Mouse (Mus musculus) hindbrain, embryonic 11.5 days (tissue): ENCODE data around the gene Prickle4. TPM values are rescaled to one million over a fixed set of nuclear protein-coding genes. Genes with fewer than 3 reads are reported as not detected.

ENCODE experiments used
- ATAC-seq: fragments of 200-750 bp; cut with Nextera tagmentation; 2 replicates; pipeline ENCODE4 v1.8.0; 2017; ENCODE audit warnings: mild to moderate bottlenecking, moderate TSS enrichment, moderate library complexity; ENCODE audit not compliant: low FRiP score
- DNase-seq: peaks from one replicate; pipeline ENCODE4 v3.0.0-alpha.2; 2015; ENCODE audit warnings: low spot score
- H3K27ac ChIP-seq: fragments of 300-500 bp; sonication (generic); 2 replicates; pipeline ENCODE4 v1.5.1; 2014; ENCODE audit warnings: mild to moderate bottlenecking, low read depth, low read length
- H3K27me3 ChIP-seq: fragments of 300-500 bp; sonication (generic); 2 replicates; pipeline ENCODE4 v1.6.1; 2014; ENCODE audit warnings: mild to moderate bottlenecking, low read length, moderate library complexity, mixed read lengths; ENCODE audit not compliant: control insufficient read depth, insufficient read depth
- H3K36me3 ChIP-seq: fragments of 300-500 bp; sonication (generic); 2 replicates; pipeline ENCODE4 v1.6.1; 2014; ENCODE audit warnings: mild to moderate bottlenecking, low read length, moderate library complexity, mixed read lengths; ENCODE audit not compliant: control insufficient read depth, insufficient read depth
- H3K4me1 ChIP-seq: fragments of 300-500 bp; sonication (generic); replicated peaks from 2 replicates; pipeline ENCODE4 v1.6.1; 2014; ENCODE audit warnings: low read length, mixed read lengths; ENCODE audit not compliant: control insufficient read depth, insufficient read depth
- H3K4me2 ChIP-seq: fragments of 300-500 bp; sonication (generic); replicated peaks from 2 replicates; pipeline ENCODE4 v1.6.1; 2014; ENCODE audit warnings: mild to moderate bottlenecking, low read depth, low read length
- H3K4me3 ChIP-seq: fragments of 300-500 bp; sonication (generic); 2 replicates; pipeline ENCODE4 v1.5.1; 2014; ENCODE audit warnings: low read depth, low read length
- H3K9ac ChIP-seq: fragments of 300-500 bp; sonication (generic); 2 replicates; pipeline ENCODE4 v1.6.1; 2014; ENCODE audit warnings: low read depth, low read length
- H3K9me3 ChIP-seq: fragments of 300-500 bp; sonication (generic); 2 replicates; pipeline ENCODE4 v1.6.1; 2016; ENCODE audit warnings: low read length; ENCODE audit not compliant: control insufficient read depth
- WGBS: fragments of 180-500 bp; shearing (Covaris S2); extraction: QIAGEN DNeasy Blood & Tissue Kit; methylation state at CpG from one replicate; pipeline ENCODE4 v1.1.7; 2014; 5-methylcytosine and 5-hydroxymethylcytosine counted together
- polyA plus RNA-seq: library from polyadenylated mRNA; unstranded; fragments of >200 nt; fragmentation: Nextera tagmentation; extraction: Ambion mirVana; gene quantifications from 2 replicates; pipeline ENCODE4 v1.2.1, GENCODE M21; 2014

The Prickle4 gene
- polyA plus RNA-seq, 1 experiment from 2014 or later, result 1.8 TPM

- Histone ChIP-seq H3K4me3 (no peak overlapping the region), H3K4me2 (no peak overlapping the region), H3K9ac (no peak overlapping the region), H3K27me3 (peaks cover 2% of the 10 kb centered on the region; the same call in 1 of the 2 replicates), H3K27ac (no peak overlapping the region), H3K36me3 (0 out of 2 replicates have a peak, but pooled peaks cover 2% of the 10 kb centered on the region), H3K9me3 (no peaks in the 10 kb centered on the region), H3K4me1 (no peaks in the 10 kb centered on the region; the same call in 1 of the 2 replicates)
- WGBS, result 84% methylated on average over 2 of the region's 2 CpGs
- ATAC-seq (no peak), DNase-seq (no peak)
These were observed 4.5 kb upstream of the Prickle4 start for GRCm38 (mm10) chr17:47699055-47699454.

- DNase-seq, result no peak
- H3K27me3 ChIP-seq, result peaks cover 2% of the 10 kb centered on the region; the same call in 1 of the 2 replicates
- WGBS, result 88% methylated on average over 10 of the region's 10 CpGs
- no peak for ATAC-seq
- no peak overlapping the region for H3K9ac ChIP-seq
- H3K4me3 ChIP-seq, result no peak overlapping the region
- H3K36me3 ChIP-seq, result 0 out of 2 replicates have a peak, but pooled peaks cover 2% of the 10 kb centered on the region
- no peak overlapping the region for H3K4me2 ChIP-seq
- no peak overlapping the region for H3K27ac ChIP-seq
- H3K9me3 ChIP-seq, result no peaks in the 10 kb centered on the region
- no peaks in the 10 kb centered on the region; the same call in 1 of the 2 replicates for H3K4me1 ChIP-seq
These were observed 3.6 kb upstream of the Prickle4 start for GRCm38 (mm10) chr17:47698156-47698555.

- ATAC-seq, result peak; percentile 28; the same call in 1 of the 2 replicates
- Histone ChIP-seq H3K4me3 (peak overlapping the region; percentile 62), H3K4me1 (no peaks in the 10 kb centered on the region; the same call in 1 of the 2 replicates), H3K9me3 (no peaks in the 10 kb centered on the region), H3K27me3 (no peaks in the 10 kb centered on the region), H3K27ac (peak overlapping the region; percentile 42), H3K36me3 (no peaks in the 10 kb centered on the region), H3K4me2 (peak overlapping the region; percentile 76), H3K9ac (peak overlapping the region; percentile 77)
- no peak for DNase-seq
- under 1% methylated on average over 23 of the region's 23 CpGs for WGBS
These were observed 788 bp upstream of the Prickle4 start for GRCm38 (mm10) chr17:47695337-47695710.

GRCm38 (mm10) chr17:47694442-47694502 is 264 bp downstream of the Prickle4 start, which contains the start of gene Gm21981:
Gm21981 (minus strand) TSS chr17:47694455.
- Histone ChIP-seq H3K4me2 (peak within 1 kb of the TSS; percentile 76), H3K27ac (peak within 1 kb of the TSS; percentile 42), H3K9me3 (no peaks in the 10 kb centered on the region), H3K36me3 (no peaks in the 10 kb centered on the region), H3K4me1 (peaks cover 2% of the 10 kb centered on the region), H3K4me3 (peak within 1 kb of the TSS; percentile 62), H3K27me3 (no peaks in the 10 kb centered on the region), H3K9ac (peak within 1 kb of the TSS; percentile 77)
- DNase-seq, result no peak
- no peak for ATAC-seq
- 0% methylated on average over 3 of the region's 3 CpGs for WGBS

GRCm38 (mm10) chr17:47693671-47694441 is 680 bp downstream of the Prickle4 start:
- peaks cover 3% of the 10 kb centered on the region for H3K4me1 ChIP-seq
- H3K4me3 ChIP-seq, result peak overlapping the region; percentile 62
- WGBS, result 38% methylated on average over 13 of the region's 13 CpGs
- peak overlapping the region; percentile 42; the same call in 1 of the 2 replicates for H3K27ac ChIP-seq
- no peaks in the 10 kb centered on the region for H3K36me3 ChIP-seq
- ATAC-seq (no peak), DNase-seq (no peak)
- H3K9me3 ChIP-seq, result no peaks in the 10 kb centered on the region
- H3K4me2 ChIP-seq, result peak overlapping the region; percentile 76
- no peaks in the 10 kb centered on the region for H3K27me3 ChIP-seq
- H3K9ac ChIP-seq, result peak overlapping the region; percentile 77

GRCm38 (mm10) chr17:47691650-47692049 is 2.9 kb downstream of the Prickle4 start:
- ATAC-seq, result no peak
- peaks cover 9% of the 10 kb centered on the region for H3K4me1 ChIP-seq
- H3K27me3 ChIP-seq, result no peaks in the 10 kb centered on the region

GRCm38 (mm10) chr17:47689894-47690293 is 4.6 kb downstream of the Prickle4 start:
- H3K4me3 ChIP-seq, result no peak overlapping the region
- no peaks in the 10 kb centered on the region for H3K27me3 ChIP-seq
- no peak for DNase-seq
- no peaks in the 10 kb centered on the region for H3K36me3 ChIP-seq
- no peaks in the 10 kb centered on the region for H3K9me3 ChIP-seq
- H3K4me2 ChIP-seq, result no peak overlapping the region; the same call in 1 of the 2 replicates
- peaks cover 9% of the 10 kb centered on the region for H3K4me1 ChIP-seq
- 78% methylated on average over 7 of the region's 8 CpGs for WGBS
- H3K9ac ChIP-seq, result no peak overlapping the region
- no peak overlapping the region for H3K27ac ChIP-seq
- no peak for ATAC-seq

More at GRCm38 (mm10) chr17:47691650-47692049, 2.9 kb downstream of the Prickle4 start:
- Histone ChIP-seq H3K4me3 (no peak overlapping the region), H3K4me2 (0 out of 2 replicates have a peak overlapping the region, but pooled peaks have one; percentile 5), H3K9me3 (no peaks in the 10 kb centered on the region), H3K9ac (no peak overlapping the region), H3K36me3 (no peaks in the 10 kb centered on the region), H3K27ac (no peak overlapping the region)
- DNase-seq, result no peak
- WGBS, result 88% methylated on average over 3 of the region's 3 CpGs

- 2% methylated on average over 56 of the region's 58 CpGs for WGBS
- 0 out of 2 replicates have a peak, but pooled peaks cover 3% of the 10 kb centered on the region for H3K36me3 ChIP-seq
- H3K27ac ChIP-seq, result peak within 1 kb of the TSS; percentile 81
- H3K9me3 ChIP-seq, result no peaks in the 10 kb centered on the region
- ATAC-seq (peak; percentile 66), DNase-seq (peak; percentile 78)
- H3K4me3 ChIP-seq, result peak within 1 kb of the TSS; percentile 83
- peak within 1 kb of the TSS; percentile 93 for H3K4me2 ChIP-seq
- peak within 1 kb of the TSS; percentile 86 for H3K9ac ChIP-seq
- peaks cover 9% of the 10 kb centered on the region for H3K4me1 ChIP-seq
- H3K27me3 ChIP-seq, result no peaks in the 10 kb centered on the region
These were observed 5.6 kb downstream of the Prickle4 start, which contains the start of gene Frs3 for GRCm38 (mm10) chr17:47688608-47689575. Frs3 (plus strand) TSS chr17:47689030.
